Mouse (Mus musculus): ENCODE measurements around the gene Auts2. TPM values are rescaled to one million over a fixed set of nuclear protein-coding genes. Genes with fewer than 3 reads are reported as not detected.

Gene Auts2
- total and polyA plus RNA-seq, 2 experiments from 2014 or later, result 6.8 to 12.1 TPM

GRCm38 (mm10) chr5:131673696-131674095, 869.4 kb downstream of the Auts2 start:
- Histone ChIP-seq H3K4me2 (ENCODE audit: low read depth, low read length) (no peak overlapping the region), H3K4me1 (ENCODE audit: control insufficient read depth, insufficient read depth) (no peaks in the 10 kb centered on the region), H3K36me3 (replicated peaks; ENCODE audit: control insufficient read depth, insufficient read depth, low read length) (no peaks in the 10 kb centered on the region), H3K27me3 (ENCODE audit: control insufficient read depth, insufficient read depth, low read length) (no peaks in the 10 kb centered on the region), H3K9me3 (replicated peaks; ENCODE audit: control insufficient read depth, low read length) (no peaks in the 10 kb centered on the region), H3K4me3 (ENCODE audit: low read depth, low read length) (no peak overlapping the region), H3K9ac (replicated peaks; ENCODE audit: low read depth, low read length) (no peak overlapping the region), H3K27ac (ENCODE audit: low read depth) (no peak overlapping the region)
- no peak for TF ChIP-seq EP300 (IDR thresholded peaks at IDR 0.05; ENCODE audit: low read depth)
- no peak for TF ChIP-seq CTCF (IDR thresholded peaks at IDR 0.05; ENCODE audit: low read depth)
- ATAC-seq (ENCODE audit: insufficient read depth, low read depth) (no peak), DNase-seq (ENCODE audit: low spot score) (no peak)
- 70% methylated on average over 4 of the region's 4 CpGs for WGBS

- no peak overlapping the region for H3K4me2 ChIP-seq (ENCODE audit: low read depth, low read length)
- DNase-seq (ENCODE audit: low spot score) (no peak), ATAC-seq (ENCODE audit: insufficient read depth, low read depth) (no peak)
- H3K4me1 ChIP-seq (ENCODE audit: control insufficient read depth, insufficient read depth), result no peaks in the 10 kb centered on the region
- 84% methylated on average over 8 of the region's 8 CpGs for WGBS
- H3K9ac ChIP-seq (replicated peaks; ENCODE audit: low read depth, low read length), result no peak overlapping the region
- no peak overlapping the region for H3K4me3 ChIP-seq (ENCODE audit: low read depth, low read length)
- H3K9me3 ChIP-seq (replicated peaks; ENCODE audit: control insufficient read depth, low read length), result no peaks in the 10 kb centered on the region; the same call in 1 of the 2 replicates
- no peaks in the 10 kb centered on the region for H3K27me3 ChIP-seq (ENCODE audit: control insufficient read depth, insufficient read depth, low read length)
- TF ChIP-seq EP300 (IDR thresholded peaks at IDR 0.05; ENCODE audit: low read depth) (no peak), CTCF (IDR thresholded peaks at IDR 0.05; ENCODE audit: low read depth) (no peak)
- H3K27ac ChIP-seq (ENCODE audit: low read depth), result no peak overlapping the region
- no peaks in the 10 kb centered on the region for H3K36me3 ChIP-seq (replicated peaks; ENCODE audit: control insufficient read depth, insufficient read depth, low read length)
Observed at GRCm38 (mm10) chr5:131665068-131665467, 878.1 kb downstream of the Auts2 start.

- H3K9me3 ChIP-seq (replicated peaks; ENCODE audit: control insufficient read depth, low read length), result no peaks in the 10 kb centered on the region; the same call in 1 of the 2 replicates
- H3K4me1 ChIP-seq (ENCODE audit: control insufficient read depth, insufficient read depth), result no peaks in the 10 kb centered on the region
- no peak overlapping the region for H3K27ac ChIP-seq (ENCODE audit: low read depth)
- TF ChIP-seq CTCF (IDR thresholded peaks at IDR 0.05; ENCODE audit: low read depth), result no peak
- no peak for TF ChIP-seq EP300 (IDR thresholded peaks at IDR 0.05; ENCODE audit: low read depth)
- DNase-seq (ENCODE audit: low spot score), result no peak
- no peak overlapping the region for H3K4me3 ChIP-seq (ENCODE audit: low read depth, low read length)
- ATAC-seq (ENCODE audit: insufficient read depth, low read depth), result no peak
- no peak overlapping the region for H3K4me2 ChIP-seq (ENCODE audit: low read depth, low read length)
- H3K27me3 ChIP-seq (ENCODE audit: control insufficient read depth, insufficient read depth, low read length), result no peaks in the 10 kb centered on the region
- no peak overlapping the region for H3K9ac ChIP-seq (replicated peaks; ENCODE audit: low read depth, low read length)
- no peaks in the 10 kb centered on the region for H3K36me3 ChIP-seq (replicated peaks; ENCODE audit: control insufficient read depth, insufficient read depth, low read length)
- 93% methylated on average over 7 of the region's 7 CpGs for WGBS
Observed at GRCm38 (mm10) chr5:131664657-131665056, 878.5 kb downstream of the Auts2 start.

- 93% methylated on average over 2 of the region's 2 CpGs for WGBS
- Histone ChIP-seq H3K4me2 (ENCODE audit: low read depth, low read length) (no peak overlapping the region), H3K27me3 (ENCODE audit: control insufficient read depth, insufficient read depth, low read length) (no peaks in the 10 kb centered on the region), H3K36me3 (replicated peaks; ENCODE audit: control insufficient read depth, insufficient read depth, low read length) (no peaks in the 10 kb centered on the region), H3K27ac (ENCODE audit: low read depth) (no peak overlapping the region), H3K4me3 (ENCODE audit: low read depth, low read length) (no peak overlapping the region), H3K9me3 (replicated peaks; ENCODE audit: control insufficient read depth, low read length) (peaks cover under 1% of the 10 kb centered on the region; the same call in 1 of the 2 replicates), H3K9ac (replicated peaks; ENCODE audit: low read depth, low read length) (no peak overlapping the region), H3K4me1 (ENCODE audit: control insufficient read depth, insufficient read depth) (no peaks in the 10 kb centered on the region)
- DNase-seq (ENCODE audit: low spot score) (no peak), ATAC-seq (ENCODE audit: insufficient read depth, low read depth) (no peak)
- TF ChIP-seq CTCF (IDR thresholded peaks at IDR 0.05; ENCODE audit: low read depth) (no peak), EP300 (IDR thresholded peaks at IDR 0.05; ENCODE audit: low read depth) (no peak)
Observed at GRCm38 (mm10) chr5:131662657-131663056, 880.5 kb downstream of the Auts2 start.

GRCm38 (mm10) chr5:131658822-131659515, 884.2 kb downstream of the Auts2 start:
- TF ChIP-seq EP300 (IDR thresholded peaks at IDR 0.05; ENCODE audit: low read depth) (no peak), CTCF (IDR thresholded peaks at IDR 0.05; ENCODE audit: low read depth) (no peak)
- H3K4me2 ChIP-seq (ENCODE audit: low read depth, low read length), result no peak overlapping the region
- WGBS, result 93% methylated on average over 19 of the region's 19 CpGs
- no peak overlapping the region for H3K9ac ChIP-seq (replicated peaks; ENCODE audit: low read depth, low read length)
- no peaks in the 10 kb centered on the region for H3K27me3 ChIP-seq (ENCODE audit: control insufficient read depth, insufficient read depth, low read length)
- ATAC-seq (ENCODE audit: insufficient read depth, low read depth) (no peak), DNase-seq (ENCODE audit: low spot score) (no peak)
- peaks cover 5% of the 10 kb centered on the region; the same call in 1 of the 2 replicates for H3K9me3 ChIP-seq (replicated peaks; ENCODE audit: control insufficient read depth, low read length)
- no peak overlapping the region for H3K4me3 ChIP-seq (ENCODE audit: low read depth, low read length)
- no peaks in the 10 kb centered on the region for H3K36me3 ChIP-seq (replicated peaks; ENCODE audit: control insufficient read depth, insufficient read depth, low read length)
- H3K27ac ChIP-seq (ENCODE audit: low read depth), result no peak overlapping the region
- H3K4me1 ChIP-seq (ENCODE audit: control insufficient read depth, insufficient read depth), result no peaks in the 10 kb centered on the region

- no peaks in the 10 kb centered on the region for H3K27me3 ChIP-seq (ENCODE audit: control insufficient read depth, insufficient read depth, low read length)
- whole genome bisulfite sequencing, result 82% methylated on average over 7 of the region's 7 CpGs
- H3K9me3 ChIP-seq (replicated peaks; ENCODE audit: control insufficient read depth, low read length), result 0 out of 2 replicates have a peak, but pooled peaks cover 5% of the 10 kb centered on the region
- H3K9ac ChIP-seq (replicated peaks; ENCODE audit: low read depth, low read length), result no peak overlapping the region
- peaks cover 7% of the 10 kb centered on the region; the same call in 1 of the 2 replicates for H3K4me1 ChIP-seq (ENCODE audit: control insufficient read depth, insufficient read depth)
- no peaks in the 10 kb centered on the region for H3K36me3 ChIP-seq (replicated peaks; ENCODE audit: control insufficient read depth, insufficient read depth, low read length)
- no peak for DNase-seq (ENCODE audit: low spot score)
- H3K27ac ChIP-seq (ENCODE audit: low read depth), result no peak overlapping the region
- ATAC-seq (ENCODE audit: insufficient read depth, low read depth), result no peak
- no peak overlapping the region for H3K4me3 ChIP-seq (ENCODE audit: low read depth, low read length)
- TF ChIP-seq EP300 (IDR thresholded peaks at IDR 0.05; ENCODE audit: low read depth) (no peak), CTCF (IDR thresholded peaks at IDR 0.05; ENCODE audit: low read depth) (no peak)
- no peak overlapping the region for H3K4me2 ChIP-seq (ENCODE audit: low read depth, low read length)
Observed at GRCm38 (mm10) chr5:131654206-131654605, 888.9 kb downstream of the Auts2 start.
